Mouse (Mus musculus) heart, postnatal 25 days (tissue): ENCODE data around the gene Cbln3. TPM values are rescaled to one million over a fixed set of nuclear protein-coding genes. Genes with fewer than 3 reads are reported as not detected.

Source experiments
- DNase-seq: peaks from one replicate; pipeline ENCODE4 v3.0.0; 2022; ENCODE audit warnings: low spot score
- intact Hi-C: fragments of 180-260 bp; cut with DNase I; formaldehyde crosslinking; loops from one replicate; pipeline ENCODE4 v1.15.1; 2025
- total RNA-seq, 2 experiments: library from RNA; stranded (reverse); gene quantifications; 2 replicates each; pipeline ENCODE4 v1.2.3; 2021

The Cbln3 gene
- total RNA-seq, 2 experiments from 2014 or later = 0.14 TPM; not detected in 1

DNA sequence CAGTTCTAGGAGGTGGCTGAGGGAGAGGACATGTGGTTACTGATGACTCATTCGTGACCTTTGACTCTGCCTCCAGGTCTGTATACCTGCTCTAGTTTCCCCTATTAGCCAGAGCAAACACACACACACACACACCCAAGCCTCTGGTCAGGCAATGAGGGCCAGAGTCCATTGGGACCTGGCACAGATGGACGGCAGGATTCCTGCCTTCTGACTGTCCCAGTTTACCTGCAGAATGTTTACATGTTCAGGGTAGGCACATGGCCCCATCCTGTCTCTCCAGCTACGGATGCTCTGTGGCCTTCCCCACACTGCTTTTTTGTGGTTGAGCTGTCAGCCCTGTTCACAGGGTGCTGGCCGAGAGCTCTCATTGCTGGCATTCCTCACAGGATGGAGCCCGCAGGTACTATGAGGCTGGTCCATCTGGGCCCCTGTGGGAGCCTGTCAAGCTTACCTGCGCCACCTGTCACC is 2.0 kb downstream of the Cbln3 start:
- intact Hi-C loops = no loop called here
- DNase-seq = no peak

DNA sequence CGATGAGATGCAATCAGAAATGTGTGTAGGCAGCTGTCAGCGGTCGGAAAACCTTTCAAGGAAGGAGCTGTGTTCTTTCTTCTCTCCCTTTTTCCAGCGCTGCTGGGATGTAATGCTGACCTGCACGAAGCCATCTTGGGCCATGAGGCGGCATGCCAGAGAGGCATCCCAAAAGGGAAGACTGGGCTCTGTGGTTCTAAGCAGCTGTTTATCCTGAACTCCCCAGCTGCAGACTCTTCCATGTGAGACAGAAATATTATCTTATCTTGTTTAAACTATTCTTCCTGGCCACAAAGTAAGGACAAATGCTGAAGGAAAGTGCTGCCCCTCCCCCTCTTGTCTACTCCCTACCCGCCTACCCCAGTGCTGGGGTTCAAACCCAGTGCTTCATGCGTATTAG is 3.2 kb downstream of the Cbln3 start:
- no peak for DNase-seq
- intact Hi-C loops = no loop called here

DNA sequence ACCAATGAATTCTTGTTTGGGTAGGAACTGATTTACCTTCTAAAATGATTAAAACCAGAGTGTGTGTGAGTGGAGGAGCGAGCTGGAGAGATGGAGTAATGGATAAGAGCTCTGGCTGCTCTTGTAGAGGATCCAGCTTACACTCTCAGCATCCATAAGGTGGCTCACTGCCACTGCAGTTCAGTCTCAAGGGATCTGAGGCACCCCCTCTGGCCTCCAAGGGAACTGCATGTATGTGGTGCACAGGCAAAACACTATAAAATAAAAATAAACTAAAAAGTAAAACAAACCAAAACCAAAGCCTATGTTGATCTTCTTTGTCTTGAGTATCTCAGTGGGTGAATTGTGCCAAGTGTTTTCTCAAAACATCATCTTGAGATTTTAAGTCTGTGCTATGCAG is 4.6 kb downstream of the Cbln3 start:
- intact Hi-C loops = no loop called here
- DNase-seq = no peak

DNA sequence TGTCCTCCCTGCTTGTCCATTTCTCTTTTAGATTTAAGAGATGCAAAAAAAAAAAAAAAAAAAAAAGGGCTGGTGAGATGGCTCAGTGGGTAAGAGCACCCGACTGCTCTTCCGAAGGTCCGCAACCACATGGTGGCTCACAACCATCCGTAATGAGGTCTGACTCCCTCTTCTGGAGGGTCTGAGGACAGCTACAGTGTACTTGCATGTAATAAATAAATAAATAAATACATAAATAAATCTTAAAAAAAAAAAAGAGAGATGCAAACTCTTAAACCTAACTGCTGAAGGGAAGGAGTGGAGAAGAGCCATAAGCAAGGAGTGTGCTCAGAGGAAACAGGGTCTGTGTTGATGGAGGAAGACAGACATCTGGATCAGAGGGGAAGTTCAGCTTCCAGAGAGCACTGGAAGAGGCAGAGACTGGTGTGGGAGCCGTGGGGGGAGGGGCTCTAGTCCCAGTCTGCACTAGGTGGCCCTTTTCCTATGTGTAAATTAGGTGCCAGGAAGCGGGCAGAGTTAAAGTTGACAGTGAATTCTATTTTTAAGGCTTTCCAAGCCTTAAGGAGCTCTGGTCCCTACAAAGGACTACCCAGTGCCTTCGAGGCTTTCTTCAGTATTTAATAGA is 5.8 kb downstream of the Cbln3 start:
- intact Hi-C loops = no loop called here

DNA sequence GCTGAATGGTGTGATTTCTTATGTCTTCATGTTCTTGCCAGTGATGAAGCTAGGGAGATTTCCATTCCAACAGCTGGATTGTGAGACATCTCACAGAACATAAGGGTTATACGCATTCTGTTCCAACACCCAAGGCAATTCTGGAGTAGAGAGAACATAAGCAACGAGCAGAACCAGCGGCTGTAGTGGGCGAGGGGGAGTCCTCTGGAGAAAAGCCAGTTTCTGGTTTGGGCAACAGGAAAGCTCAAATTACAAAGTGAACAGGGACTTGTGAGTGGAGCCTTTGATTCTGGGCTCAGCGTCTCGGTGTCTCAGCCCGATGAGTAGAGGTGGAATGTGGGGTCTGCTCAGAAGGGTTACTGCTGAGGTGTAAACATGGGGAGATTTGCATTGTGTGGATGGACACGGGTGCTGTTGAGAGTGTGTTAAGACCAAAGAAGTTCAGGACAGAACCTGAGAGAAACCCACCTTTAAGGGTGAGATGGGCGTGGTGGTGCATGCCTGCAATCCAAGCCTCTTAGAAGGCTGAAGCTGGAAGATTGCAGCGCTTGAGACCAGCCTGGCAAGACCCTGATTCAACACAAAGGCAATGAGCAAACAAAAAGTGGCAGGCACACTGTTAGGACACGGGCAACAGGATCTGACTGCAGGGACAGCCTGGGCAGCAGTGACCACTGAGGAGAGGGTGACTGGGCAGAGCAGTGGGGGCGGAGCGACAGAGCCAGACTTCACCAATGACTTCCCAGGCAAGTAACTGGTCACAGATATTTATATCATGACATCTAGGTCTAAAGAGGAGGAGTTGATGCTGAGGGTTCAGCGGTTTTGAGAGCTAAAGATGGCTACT is 6.5 kb downstream of the Cbln3 start:
- intact Hi-C loops = no loop called here

More for the DNA sequence above, 5.8 kb downstream of the Cbln3 start:
- DNase-seq = no peak

DNA sequence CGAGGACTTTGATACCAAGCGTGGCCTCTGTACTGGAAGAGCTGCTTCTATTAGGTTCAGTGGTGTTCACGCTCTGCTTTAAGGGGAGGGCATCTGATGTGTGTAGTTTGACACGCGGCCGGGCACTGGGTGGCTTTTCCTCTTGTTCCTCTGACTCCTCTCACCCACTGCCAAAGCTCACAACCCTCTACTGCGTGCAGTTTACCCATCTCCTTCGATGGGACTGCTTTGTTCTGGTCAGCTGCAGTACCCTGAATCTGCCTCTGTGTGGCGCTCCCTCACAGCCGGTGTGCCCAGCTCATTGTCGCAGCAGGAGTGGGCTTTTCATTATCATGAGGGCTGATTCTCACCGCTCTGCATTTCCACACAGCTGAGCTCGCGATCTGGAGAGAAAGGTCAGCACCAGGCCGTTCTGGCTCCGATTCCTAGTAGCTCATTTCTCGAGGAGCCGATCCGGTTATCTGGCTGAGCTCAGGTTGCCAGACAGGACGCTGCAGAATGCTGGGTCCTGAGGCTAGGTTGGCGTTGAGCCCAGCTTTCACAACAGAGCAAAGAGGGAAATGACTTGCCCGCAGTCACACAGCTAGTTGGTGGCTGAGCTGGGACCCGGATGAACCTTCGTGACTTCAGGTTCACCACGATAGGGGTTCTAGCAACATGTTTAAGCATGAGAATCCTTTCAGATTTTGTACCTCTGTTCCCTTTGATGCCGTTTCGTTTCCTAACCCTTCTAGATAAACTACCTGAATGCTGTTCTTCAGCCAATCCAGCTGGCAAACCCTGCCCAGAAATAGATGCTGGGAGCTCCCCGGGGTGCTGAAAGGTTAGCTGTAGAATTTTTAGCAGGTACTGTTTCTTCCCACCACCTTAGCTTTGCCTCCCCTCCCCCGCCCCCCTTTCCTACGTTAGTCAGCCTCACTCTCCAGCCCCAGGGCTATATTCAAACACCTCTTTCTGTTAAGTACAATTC is 10.2 kb downstream of the Cbln3 start:
- intact Hi-C loops = loop anchor here (1.0 kb wide), 1 partner anchor 44 kb away; no protein-coding TSS in a partner anchor
- peak; percentile 55 for DNase-seq

More for the DNA sequence above, 6.5 kb downstream of the Cbln3 start:
- DNase-seq = no peak

DNA sequence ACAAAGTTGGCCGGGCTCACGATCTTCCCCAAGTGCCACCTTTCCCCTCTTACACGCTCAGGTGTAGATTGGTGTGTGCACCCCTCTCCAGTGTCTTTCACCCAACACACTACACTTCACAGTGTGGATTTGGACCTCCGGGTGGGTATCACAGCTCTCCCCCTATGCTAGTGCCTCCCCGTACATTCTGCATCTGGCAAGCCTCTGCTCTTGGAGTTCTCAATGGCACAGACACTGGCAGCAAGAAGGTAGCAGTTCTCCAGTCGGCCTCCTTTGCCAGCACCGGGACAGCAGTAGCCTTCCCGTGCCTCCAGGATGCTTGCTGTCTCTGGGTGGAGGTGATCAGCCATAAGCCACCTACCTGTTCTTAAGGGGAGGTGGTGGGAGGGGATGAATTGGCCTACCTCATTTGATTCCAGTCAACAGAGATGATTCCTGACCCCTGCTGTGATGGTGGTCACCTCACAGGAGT is 10.9 kb downstream of the Cbln3 start:
- intact Hi-C loops = no loop called here
- no peak for DNase-seq

DNA sequence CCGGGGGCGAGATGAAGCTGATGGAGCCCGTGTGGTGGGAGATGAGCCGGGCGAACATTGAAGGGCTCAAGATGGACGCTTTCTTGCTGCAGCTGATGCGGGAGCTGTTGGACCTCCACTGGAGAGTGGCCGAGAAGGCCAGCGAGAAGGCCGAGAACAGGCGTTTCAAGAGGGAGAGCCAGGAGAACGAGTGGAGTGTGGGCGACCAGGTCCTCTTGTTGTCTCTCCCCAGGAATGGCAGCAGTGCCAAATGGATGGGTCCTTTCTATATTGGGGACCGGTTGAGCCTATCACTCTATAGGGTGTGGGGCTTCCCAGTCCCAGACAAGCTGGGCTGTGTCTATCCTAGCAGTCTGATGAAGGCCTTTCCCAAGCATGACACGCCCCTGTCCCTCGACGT is 11.6 kb downstream of the Cbln3 start:
- intact Hi-C loops = no loop called here
- DNase-seq = no peak

DNA sequence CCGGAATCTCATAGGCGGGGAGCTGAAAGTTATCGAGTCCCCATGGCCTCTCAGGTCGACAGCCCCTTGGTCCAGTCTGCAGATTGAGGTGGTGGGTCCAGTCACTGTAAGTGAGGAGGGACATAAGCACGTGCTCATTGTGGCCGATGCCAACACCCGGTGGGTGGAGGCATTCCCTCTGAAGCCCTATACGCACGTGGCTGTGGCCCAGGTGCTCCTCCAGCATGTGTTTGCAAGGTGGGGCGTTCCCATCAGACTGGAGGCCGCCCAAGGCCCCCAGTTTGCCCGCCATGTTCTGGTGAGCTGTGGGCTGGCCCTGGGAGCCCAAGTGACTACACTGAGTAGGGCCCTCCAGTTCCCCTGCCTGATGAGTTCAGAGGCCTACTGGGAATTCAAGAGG is 12.2 kb downstream of the Cbln3 start:
- intact Hi-C loops = no loop called here
- no peak for DNase-seq

DNA sequence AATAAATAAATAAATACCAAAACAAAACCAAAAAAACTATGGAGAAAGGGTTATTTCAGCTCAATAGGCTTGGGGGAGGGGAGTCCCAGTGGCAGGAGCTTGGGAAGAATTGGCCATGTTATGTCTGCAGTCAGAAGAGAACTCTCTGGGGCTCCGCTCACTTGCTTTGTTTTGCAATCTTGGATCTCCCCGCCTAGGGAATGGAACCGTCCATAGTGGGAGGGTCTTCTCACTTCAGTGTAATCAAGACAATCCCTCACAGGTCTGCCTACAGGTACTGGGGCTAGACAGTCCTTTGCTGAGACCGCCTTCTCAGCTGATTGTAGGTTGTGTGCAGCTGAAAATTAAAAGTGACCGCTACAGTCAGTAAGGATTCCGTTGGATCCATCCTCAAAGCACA is 14.7 kb downstream of the Cbln3 start:
- intact Hi-C loops = no loop called here
- no peak for DNase-seq

DNA sequence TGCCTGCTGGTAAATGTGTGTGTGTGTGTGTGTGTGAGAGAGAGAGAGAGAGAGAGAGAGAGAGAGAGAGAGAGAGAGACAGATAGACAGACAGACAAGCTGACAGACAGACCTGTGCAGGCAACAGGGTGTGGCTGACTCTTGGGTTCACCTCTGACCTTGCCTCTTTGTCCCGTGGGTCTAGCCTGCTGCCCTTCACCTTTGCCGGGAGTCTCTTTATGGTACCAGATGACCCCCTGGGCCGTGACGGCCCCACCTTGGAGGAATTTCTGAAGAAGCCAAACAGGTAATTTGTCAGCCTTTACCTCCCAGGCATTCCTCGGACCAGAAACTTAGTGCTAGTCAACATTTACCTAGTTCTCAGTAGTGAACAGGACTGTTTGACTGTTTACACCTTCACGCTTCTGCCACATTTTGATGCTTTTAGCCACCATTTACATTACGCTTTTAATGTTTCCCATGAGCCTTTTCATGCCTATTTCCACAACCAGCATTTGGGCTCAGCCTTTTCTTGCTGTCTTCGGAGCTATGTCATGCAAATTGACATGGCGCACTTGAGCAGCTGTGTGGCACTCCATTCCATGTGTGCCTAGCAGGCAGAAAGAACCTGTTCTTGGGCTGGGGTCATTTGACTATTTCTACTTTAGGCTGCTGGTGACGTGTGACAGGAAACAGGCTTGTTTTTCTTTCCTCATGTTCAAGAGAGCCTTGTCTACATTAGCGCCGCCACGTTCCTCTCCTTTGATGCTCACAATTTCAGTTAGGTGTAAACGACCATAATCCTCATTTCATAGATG is 15.8 kb downstream of the Cbln3 start:
- no peak for DNase-seq
- intact Hi-C loops = no loop called here

DNA sequence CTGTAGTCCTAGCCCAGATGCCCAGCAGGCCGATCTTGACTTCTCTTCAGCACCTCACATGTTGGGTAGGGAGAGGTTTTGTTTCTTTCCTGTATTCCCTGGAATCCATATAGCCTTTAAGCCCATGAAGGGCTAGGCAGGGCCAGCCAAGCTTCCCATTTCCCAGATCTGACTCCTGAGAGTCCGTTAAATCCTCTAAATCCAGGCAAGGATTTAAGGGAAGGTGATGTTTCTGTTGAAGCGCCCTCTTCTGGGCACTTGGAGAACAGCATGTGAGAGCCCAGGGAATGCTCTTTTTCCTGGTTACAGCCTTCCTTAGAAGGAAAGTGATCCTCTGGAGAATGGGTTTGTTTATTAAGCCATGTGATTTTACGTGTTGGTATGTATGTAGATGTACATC is 17.2 kb downstream of the Cbln3 start:
- DNase-seq = no peak
- intact Hi-C loops = no loop called here

DNA sequence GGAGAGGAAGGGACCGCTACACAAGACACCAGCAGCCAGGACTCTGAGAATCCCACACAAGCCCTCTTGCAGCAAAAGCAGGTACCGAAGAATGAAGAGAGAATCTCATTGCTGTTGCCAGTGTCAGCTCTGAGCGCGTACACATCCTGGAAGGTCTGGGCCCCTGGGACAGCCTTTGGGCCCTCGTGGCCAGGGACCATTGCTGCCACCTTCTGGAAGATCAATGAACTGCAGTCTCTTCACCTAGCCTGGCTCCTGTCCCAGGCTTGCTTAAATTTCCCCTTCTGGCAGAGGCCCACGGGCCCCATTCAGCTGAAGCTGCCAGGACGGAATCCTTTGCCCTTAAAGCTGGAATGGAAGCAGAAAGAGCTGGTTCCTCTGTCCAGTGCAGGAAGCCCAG is 20.4 kb downstream of the Cbln3 start:
- intact Hi-C loops = loop anchor here (1.0 to 2.0 kb wide), 2 partner anchors 41 to 83 kb away; no protein-coding TSS in a partner anchor
- DNase-seq = peak; percentile 55

DNA sequence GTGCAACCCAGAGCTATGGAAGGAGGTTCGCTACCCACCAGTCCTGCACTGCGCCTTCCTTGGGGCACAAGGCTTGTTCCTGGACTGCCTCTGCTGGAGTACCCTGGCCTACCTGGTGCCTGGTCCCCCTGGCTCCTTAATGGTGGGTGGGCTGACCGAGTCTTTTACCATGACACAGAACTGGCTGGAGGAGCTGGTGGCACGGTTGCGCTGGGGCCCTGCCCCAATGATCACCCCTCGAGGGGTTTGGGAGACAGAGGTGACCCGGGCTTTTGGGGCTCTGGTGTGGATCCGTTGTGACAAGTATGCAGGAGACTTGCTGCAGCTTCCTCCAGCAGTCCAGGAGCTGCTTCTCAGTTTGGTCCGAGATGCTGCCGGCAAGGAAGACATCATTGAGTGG is 21.2 kb downstream of the Cbln3 start:
- no peak for DNase-seq
- intact Hi-C loops = loop anchor here (2.0 kb wide), 1 partner anchor 82 kb away; no protein-coding TSS in a partner anchor

DNA sequence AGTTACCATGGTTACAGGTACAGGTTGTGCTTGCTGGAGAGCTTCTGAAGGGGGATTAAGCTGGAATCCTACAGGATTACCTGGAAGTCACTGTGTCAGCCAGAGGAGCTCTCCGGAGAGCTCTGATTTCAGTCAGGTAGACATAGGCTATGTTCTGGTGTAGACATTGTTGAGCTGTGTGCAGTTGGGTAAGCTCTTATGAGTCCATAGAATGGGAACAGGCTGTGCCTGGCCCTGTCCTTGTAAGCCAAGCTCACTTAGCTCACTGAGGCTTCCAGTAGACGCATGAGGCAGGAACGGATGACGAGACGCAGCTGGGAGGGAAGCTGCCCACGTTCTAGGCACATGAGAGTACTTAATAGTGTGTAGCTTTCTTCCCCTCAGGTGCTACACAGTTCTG is 22.0 kb downstream of the Cbln3 start:
- DNase-seq = no peak
- intact Hi-C loops = loop anchor here (2.0 kb wide), 1 partner anchor 81 kb away; no protein-coding TSS in a partner anchor

DNA sequence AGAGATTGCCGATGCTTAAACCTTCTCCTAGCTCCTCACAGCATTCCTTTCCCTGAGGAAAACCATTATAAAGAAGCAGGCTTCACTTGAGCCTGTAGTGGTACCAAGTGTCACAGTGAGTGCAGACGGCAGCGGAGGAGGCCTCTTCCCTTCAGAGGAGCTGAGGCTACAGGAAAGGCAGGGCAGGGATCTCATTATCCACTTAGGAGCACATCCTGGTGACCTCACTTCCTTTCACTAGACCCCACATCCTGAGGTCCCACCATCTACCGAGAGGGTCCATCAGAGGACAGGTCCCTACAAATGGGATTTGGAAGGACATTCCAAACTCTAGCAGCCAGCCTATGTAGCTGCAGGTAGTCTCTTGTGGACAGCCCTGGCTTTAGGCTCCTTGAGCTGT is 26.6 kb downstream of the Cbln3 start:
- intact Hi-C loops = no loop called here
- no peak for DNase-seq

DNA sequence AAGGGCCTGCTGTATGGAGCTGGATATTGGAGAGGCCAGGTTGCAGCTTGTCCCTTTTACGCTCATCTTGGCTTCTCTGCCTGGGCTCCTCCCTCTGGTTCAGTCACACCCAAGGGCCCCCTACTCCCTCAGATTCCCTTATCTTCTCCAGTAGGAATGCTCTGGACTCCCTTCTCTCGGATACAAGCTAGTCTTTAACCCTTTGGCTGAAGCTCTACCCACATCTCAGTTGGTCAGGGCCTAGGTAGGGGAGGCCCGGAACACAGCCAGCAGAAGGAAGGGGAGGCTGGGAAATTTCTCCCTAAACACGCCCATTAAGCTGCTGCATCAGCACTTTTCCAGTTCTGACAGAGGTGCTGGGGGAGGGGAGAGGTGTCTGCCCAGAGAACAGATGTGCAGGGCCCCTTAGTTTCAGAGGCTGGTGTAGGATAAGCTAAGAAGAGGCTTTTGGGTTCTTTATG is 29.1 kb downstream of the Cbln3 start:
- intact Hi-C loops = no loop called here
- DNase-seq = no peak

DNA sequence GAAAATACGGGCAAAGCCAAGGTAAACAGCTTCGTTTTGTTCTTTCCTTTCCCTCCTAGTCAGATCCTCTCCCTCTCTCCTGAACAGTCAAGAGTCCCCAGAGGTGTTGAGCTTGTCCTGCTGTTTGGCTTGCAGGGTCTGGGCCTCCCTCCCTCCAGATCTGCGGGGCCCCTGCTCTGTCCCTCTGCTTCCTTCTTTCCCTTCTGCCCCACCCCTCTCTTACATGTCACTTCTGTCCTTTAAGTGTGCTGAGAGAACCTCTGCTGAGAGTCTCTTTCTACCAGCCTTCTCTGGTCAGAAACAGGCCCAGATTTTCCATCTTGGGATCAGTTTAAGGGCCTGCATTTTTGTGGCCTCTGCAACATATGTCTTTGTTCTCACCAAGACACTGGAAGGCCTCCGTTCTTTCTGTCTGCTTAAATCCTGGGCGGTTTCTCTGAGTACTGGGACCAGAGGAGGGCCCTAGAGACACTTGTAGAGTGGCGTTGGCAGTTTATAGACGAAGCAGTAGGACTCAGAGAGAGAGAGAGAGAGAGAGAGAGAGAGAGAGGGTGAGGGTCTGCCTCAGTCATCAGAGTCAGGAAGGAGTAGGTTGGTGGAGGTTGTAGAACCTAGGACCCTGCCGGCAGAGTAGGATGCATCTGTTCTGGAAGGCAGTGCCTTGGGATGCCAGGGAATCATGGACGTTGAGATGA is 29.6 kb downstream of the Cbln3 start:
- DNase-seq = no peak
- intact Hi-C loops = no loop called here
